Mouse (Mus musculus): ENCODE measurements around the gene 6720489N17Rik.
"Not testable (repeated sequence)": the region's sequence is repeated elsewhere in the genome, so short reads cannot be mapped to it uniquely, and the experiment has no call there.

Gene 6720489N17Rik

DNA sequence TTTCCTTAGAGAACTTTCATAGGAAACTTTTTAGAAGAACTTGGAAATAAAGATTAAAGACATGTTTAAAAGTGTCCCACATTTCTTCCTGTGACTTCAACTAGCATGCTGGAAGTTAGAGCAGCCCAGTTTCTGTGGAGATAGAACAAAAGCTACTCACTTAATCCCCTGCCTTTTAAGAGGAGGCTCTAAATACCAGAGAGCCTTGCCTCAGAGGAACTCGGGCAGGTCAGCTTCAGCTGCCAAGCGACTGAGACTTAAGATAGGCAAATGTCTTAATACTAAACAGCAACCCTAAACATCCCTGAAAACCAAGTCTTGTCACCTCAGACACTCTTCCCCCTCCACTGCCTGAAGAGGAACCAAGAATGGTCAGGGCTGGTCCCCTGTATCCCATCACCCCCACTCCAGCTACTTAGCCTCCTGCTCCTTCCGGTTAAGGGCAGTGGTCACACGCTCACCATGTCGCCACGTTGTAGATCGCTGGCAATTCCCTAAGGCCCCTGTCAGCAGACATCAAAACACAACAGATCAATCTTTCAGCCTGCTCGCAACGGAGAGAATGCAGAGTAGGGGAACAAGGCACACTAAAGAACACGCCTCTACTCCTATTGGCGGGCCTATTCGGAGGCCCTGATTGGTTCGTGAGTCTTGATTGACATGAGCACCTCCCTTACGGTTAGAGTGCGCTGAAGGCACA, at the start of gene 6720489N17Rik:
Gene 6720489N17Rik, minus strand, starts transcription at position 606 of the 700 bp plus-strand sequence.
- peak; percentile 86 for DNase-seq (ENCODE audit: low read depth, low spot score)

DNA sequence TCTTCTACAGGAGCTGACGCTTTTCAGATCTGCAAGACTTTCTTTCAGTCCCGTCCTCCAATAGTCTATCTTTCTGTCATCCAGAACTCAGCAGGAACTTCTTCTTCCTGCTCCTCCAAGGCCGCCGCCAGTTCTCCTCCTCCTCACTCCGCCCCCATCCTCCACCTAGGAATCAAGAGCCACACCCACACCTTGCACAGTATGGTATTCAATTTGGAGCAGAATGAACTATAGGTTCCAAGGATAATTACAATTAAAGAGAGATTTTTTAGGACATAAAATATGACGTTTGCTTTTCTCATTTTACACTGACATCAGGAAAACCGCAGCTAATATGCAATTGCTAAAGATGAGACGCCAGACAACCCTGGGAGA, 29.4 kb upstream of the 6720489N17Rik start:
- DNase-seq (ENCODE audit: low read depth, low spot score) = no peak

DNA sequence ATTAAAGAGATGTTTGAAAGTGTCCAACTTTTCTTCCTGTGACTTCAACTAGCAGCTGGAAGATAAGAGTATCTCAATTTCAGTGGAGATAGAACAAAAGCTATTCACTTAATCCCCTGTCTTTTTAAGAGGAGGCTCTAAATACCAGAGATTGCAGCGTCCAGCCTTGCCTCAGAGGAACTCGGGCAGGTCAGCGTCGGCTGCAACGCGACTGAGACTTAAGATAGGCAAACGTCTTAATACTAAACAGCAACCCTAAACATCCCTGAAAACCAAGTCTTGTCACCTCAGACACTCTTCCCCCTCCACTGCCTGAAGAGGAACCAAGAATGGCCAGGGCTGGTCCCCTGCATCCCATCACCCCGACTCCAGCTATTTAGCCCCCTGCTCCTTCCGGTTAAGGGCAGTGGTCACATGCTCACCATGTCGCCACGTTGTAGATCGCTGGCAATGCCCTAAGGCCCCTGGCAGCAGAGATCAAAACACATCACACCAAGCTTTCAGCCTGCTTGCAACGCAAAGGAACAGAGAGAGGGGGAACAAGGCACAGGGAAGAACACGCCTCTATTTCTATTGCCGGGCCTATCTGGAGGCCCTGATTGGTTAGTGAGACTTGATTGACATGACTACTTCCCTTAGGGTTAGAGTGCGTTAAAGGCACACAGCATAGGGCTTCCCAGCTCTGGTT, 28.8 kb upstream of the 6720489N17Rik start:
- DNase-seq (ENCODE audit: low read depth, low spot score) = peak; percentile 86

DNA sequence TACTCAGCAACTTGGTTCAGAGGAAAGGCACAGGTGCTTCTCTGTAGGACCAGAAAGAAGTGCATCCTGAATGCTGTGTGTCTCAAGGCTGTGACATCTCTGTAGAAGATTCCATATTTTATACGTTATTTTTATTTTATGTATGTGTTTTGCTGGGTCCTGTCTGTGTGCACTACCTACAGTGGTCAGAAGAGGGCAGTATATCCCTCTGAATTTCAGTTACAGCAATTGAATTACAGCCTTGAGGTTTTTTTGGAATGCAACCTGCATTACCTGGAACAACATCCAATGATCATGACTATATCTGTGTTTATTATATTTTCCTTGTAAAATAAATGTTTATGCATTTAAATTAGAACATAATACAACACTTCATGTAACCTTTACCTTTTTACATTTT, 3.1 kb upstream of the 6720489N17Rik start:
- DNase-seq (ENCODE audit: low read depth, low spot score) = peak; percentile 58

DNA sequence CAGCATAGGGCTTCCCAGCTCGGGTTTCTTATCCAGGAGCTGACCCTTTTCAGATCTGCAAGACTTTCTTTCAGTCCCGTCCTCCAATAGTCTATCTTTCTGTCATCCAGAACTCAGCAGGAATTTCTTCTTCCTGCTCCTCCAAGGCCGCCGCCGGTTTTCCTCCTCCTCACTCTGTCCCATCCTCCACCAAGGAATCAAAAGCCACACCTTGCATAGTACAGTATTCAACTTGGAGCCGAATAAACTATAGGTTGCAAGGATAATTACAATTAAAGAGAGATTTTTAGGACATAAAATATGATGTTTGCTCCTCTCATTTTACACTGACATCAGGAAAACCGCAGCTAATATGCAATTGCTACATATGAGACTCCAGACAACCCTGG, 289 bp upstream of the 6720489N17Rik start:
- DNase-seq (ENCODE audit: low read depth, low spot score) = peak; percentile 6

DNA sequence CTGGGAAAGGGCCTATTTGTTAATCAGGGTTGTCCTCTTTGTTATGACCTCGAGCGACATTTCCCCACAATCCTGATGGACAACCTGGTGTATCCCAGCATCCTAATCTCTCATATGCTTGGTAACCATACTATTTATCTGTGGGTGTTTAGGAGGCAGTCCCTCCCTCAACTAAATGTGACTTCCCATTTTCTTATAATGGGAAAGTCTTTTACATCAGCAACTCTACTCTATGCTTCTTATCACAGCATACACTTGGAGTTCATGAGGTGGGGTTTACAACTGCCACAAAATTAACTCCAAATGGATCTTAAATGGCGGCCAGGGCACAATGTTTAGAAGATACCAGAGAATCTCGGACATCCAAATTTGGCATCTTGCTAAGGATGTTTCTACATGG, 6.5 kb downstream of the 6720489N17Rik start:
- DNase-seq (ENCODE audit: low read depth, low spot score) = not testable (repeated sequence)

DNA sequence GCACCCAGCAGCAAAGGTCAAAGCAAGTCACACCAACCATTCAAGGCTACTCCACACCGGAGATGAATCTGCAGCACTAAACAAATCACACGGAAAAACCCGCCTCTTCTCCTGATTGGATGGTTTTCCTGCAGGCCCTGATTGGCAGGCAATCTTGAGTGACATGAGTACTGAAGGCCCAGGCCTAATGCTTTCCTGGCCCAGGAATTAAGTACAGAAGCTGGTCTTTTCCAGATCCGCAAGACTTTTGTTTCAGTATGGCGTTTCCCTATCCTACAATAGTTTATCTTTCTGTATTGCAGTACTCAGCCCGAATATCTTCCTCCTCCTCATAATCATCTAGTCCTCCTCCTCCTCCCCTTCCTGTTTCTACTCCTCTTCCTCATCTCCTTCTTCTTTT, 52.9 kb downstream of the 6720489N17Rik start, which contains the start of gene Zfp934:
Gene Zfp934, minus strand, starts transcription at position 101 of the 400 bp plus-strand sequence.
- DNase-seq (ENCODE audit: low read depth, low spot score) = not testable (repeated sequence)

DNA sequence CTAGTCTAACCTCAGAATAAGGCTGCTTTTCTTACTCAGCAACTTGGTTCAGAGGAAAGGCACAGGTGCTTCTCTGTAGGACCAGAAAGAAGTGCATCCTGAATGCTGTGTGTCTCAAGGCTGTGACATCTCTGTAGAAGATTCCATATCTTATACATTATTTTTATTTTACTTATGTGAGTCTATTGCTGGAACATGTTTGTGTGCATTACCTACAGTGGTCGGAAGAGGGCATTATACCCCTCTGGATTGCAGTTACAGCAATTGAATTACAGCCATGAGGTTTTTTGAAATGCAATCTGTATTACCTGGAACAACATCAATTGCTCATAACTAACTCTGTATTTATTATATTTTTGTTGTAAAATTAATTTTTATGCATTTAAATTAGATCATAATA, 62.3 kb downstream of the 6720489N17Rik start:
- not testable (repeated sequence) for DNase-seq (ENCODE audit: low read depth, low spot score)

DNA sequence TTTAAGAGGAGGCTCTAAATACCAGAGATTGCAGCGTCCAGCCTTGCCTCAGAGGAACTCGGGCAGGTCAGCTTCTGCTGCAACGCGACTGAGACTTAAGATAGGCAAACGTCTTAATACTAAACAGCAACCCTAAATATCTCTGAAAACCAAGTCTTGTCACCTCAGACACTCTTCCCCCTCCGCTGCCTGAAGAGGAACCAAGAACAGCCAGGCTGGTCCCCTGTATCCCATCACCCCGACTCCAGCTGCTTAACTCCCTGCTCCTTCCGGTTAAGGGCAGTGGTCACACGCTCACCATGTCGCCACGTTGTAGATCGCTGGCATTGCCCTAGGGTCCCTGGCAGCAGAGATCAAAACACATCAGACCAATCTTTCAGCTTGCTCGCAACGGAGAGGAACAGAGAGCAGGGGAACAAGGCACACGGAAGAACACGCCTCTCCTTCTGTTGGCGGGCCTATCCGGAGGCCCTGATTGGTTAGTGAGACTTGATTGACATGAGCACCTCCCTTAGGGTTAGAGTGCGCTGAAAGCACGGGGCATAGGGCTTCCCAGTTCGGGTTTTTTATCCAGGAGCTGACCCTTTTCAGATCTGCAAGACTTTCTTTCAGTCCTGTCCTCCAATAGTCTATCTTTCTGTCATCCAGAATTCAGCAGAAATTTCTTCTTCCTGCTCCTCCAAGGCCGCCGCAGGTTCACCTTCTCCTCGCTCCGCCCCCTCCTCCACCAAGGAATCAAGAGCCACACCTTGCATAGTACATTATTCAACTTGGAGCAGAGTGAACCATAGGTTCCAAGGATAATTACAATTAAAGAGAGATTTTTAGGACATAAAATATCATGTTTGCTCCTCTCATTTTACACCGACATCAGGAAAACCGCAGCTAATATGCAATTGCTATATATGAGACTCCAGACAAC, 65.5 kb downstream of the 6720489N17Rik start, which contains the start of gene Zfp935:
Gene Zfp935, minus strand, starts transcription at position 323 of the 922 bp plus-strand sequence.
- DNase-seq (ENCODE audit: low read depth, low spot score) = peak; percentile 37
